Mouse (Mus musculus) forebrain, embryonic 11.5 days (tissue): ENCODE results near the gene Zfp775. TPM values are rescaled to one million over a fixed set of nuclear protein-coding genes. Genes with fewer than 3 reads are reported as not detected.
A peak's percentile ranks its signal among the peaks of the same experiment; 100 is the strongest.

ENCODE experiments used
- ATAC-seq: fragments of 200-750 bp; cut with Nextera tagmentation; replicated peaks from 2 replicates; pipeline ENCODE4 v1.8.0; 2017; ENCODE audit warnings: moderate TSS enrichment; ENCODE audit not compliant: low FRiP score
- DNase-seq: peaks from one replicate; pipeline ENCODE4 v3.0.0-alpha.2; 2017; ENCODE audit warnings: low spot score
- H3K27ac ChIP-seq: fragments of 300-500 bp; sonication (generic); 2 replicates; pipeline ENCODE4 v1.5.1; 2014; ENCODE audit warnings: low read depth, low read length
- H3K27me3 ChIP-seq: fragments of 300-500 bp; sonication (generic); 2 replicates; pipeline ENCODE4 v1.6.1; 2014; ENCODE audit warnings: mild to moderate bottlenecking, low read length, mixed read lengths; ENCODE audit not compliant: control insufficient read depth, insufficient read depth
- H3K36me3 ChIP-seq: fragments of 300-500 bp; sonication (generic); 2 replicates; pipeline ENCODE4 v1.6.1; 2014; ENCODE audit warnings: mild to moderate bottlenecking, low read length, moderate library complexity, mixed read lengths; ENCODE audit not compliant: control insufficient read depth, insufficient read depth
- H3K4me1 ChIP-seq: fragments of 300-500 bp; sonication (generic); replicated peaks from 2 replicates; pipeline ENCODE4 v1.6.1; 2014; ENCODE audit warnings: low read length, mixed read lengths; ENCODE audit not compliant: control insufficient read depth, insufficient read depth
- H3K4me2 ChIP-seq: fragments of 300-500 bp; sonication (generic); 2 replicates; pipeline ENCODE4 v1.6.1; 2014; ENCODE audit warnings: low read depth, mild to moderate bottlenecking, low read length, moderate library complexity, mixed read lengths; ENCODE audit not compliant: severe bottlenecking
- H3K4me3 ChIP-seq: fragments of 300-500 bp; sonication (generic); 2 replicates; pipeline ENCODE4 v1.5.1; 2014; ENCODE audit warnings: low read depth, low read length
- H3K9ac ChIP-seq: fragments of 300-500 bp; sonication (generic); 2 replicates; pipeline ENCODE4 v1.6.1; 2014; ENCODE audit warnings: low read length
- H3K9me3 ChIP-seq: fragments of 300-500 bp; sonication (generic); 2 replicates; pipeline ENCODE4 v1.6.1; 2016; ENCODE audit warnings: low read length, mixed read lengths; ENCODE audit not compliant: control insufficient read depth
- WGBS: fragments of 180-500 bp; shearing (Covaris S2); extraction: QIAGEN DNeasy Blood & Tissue Kit; methylation state at CpG from one replicate; pipeline ENCODE4 v1.1.7; 2014; 5-methylcytosine and 5-hydroxymethylcytosine counted together
- polyA plus RNA-seq: library from polyadenylated mRNA; unstranded; fragments of >200 nt; fragmentation: Nextera tagmentation; extraction: Ambion mirVana; gene quantifications from 2 replicates; pipeline ENCODE4 v1.2.1, GENCODE M21; 2014

Zfp775 gene
- polyA plus RNA-seq, 1 experiment from 2014 or later: 12.7 TPM

GRCm38 (mm10) chr6:48641391-48641790 lies 39.5 kb downstream of the Zfp775 start:
- H3K4me3 ChIP-seq: no peak overlapping the region
- no peak overlapping the region for H3K9ac ChIP-seq
- WGBS: 82% methylated on average over 6 of the region's 6 CpGs
- no peak overlapping the region for H3K4me2 ChIP-seq
- ATAC-seq: no peak
- H3K4me1 ChIP-seq: no peaks in the 10 kb centered on the region
- H3K36me3 ChIP-seq: no peaks in the 10 kb centered on the region
- no peaks in the 10 kb centered on the region for H3K27me3 ChIP-seq
- no peaks in the 10 kb centered on the region for H3K9me3 ChIP-seq
- no peak overlapping the region for H3K27ac ChIP-seq
- no peak for DNase-seq

GRCm38 (mm10) chr6:48642764-48643292 lies 41.0 kb downstream of the Zfp775 start:
- Histone ChIP-seq H3K4me2 (no peak overlapping the region), H3K36me3 (no peaks in the 10 kb centered on the region), H3K27ac (no peak overlapping the region), H3K9me3 (no peaks in the 10 kb centered on the region), H3K4me1 (no peaks in the 10 kb centered on the region), H3K4me3 (no peak overlapping the region), H3K9ac (no peak overlapping the region), H3K27me3 (no peaks in the 10 kb centered on the region)
- no peak for DNase-seq
- 24% methylated on average over 4 of the region's 4 CpGs for WGBS
- no peak for ATAC-seq

- Histone ChIP-seq H3K4me3 (no peak overlapping the region), H3K9ac (no peak overlapping the region), H3K27ac (no peak overlapping the region), H3K4me2 (no peak overlapping the region), H3K9me3 (no peaks in the 10 kb centered on the region), H3K36me3 (no peaks in the 10 kb centered on the region), H3K27me3 (no peaks in the 10 kb centered on the region), H3K4me1 (no peaks in the 10 kb centered on the region)
- ATAC-seq (0 out of 2 replicates have a peak, but pooled peaks have one; percentile 46), DNase-seq (peak; percentile 80)
- WGBS: 17% methylated on average over 12 of the region's 12 CpGs
These were observed 43.9 kb downstream of the Zfp775 start for GRCm38 (mm10) chr6:48645660-48646308.

GRCm38 (mm10) chr6:48646309-48646690 lies 44.4 kb downstream of the Zfp775 start:
- H3K4me3 ChIP-seq: no peak overlapping the region
- no peaks in the 10 kb centered on the region for H3K36me3 ChIP-seq
- DNase-seq (no peak), ATAC-seq (no peak)
- no peaks in the 10 kb centered on the region for H3K4me1 ChIP-seq
- H3K9ac ChIP-seq: no peak overlapping the region
- 82% methylated on average over 4 of the region's 4 CpGs for WGBS
- H3K27me3 ChIP-seq: no peaks in the 10 kb centered on the region
- H3K27ac ChIP-seq: no peak overlapping the region
- no peak overlapping the region for H3K4me2 ChIP-seq
- no peaks in the 10 kb centered on the region for H3K9me3 ChIP-seq

GRCm38 (mm10) chr6:48646995-48647394 lies 45.1 kb downstream of the Zfp775 start, which contains the start of gene Gimap8:
TSS of gene Gimap8 (plus strand) at chr6:48647234.
- WGBS: 53% methylated on average over 3 of the region's 3 CpGs
- Histone ChIP-seq H3K36me3 (no peaks in the 10 kb centered on the region), H3K4me3 (no peak within 1 kb of the TSS), H3K4me1 (no peaks in the 10 kb centered on the region), H3K9ac (no peak within 1 kb of the TSS), H3K4me2 (no peak within 1 kb of the TSS), H3K9me3 (no peaks in the 10 kb centered on the region), H3K27me3 (no peaks in the 10 kb centered on the region), H3K27ac (no peak within 1 kb of the TSS)
- ATAC-seq: no peak
- DNase-seq: no peak

- WGBS: 94% methylated on average over 2 of the region's 2 CpGs
- no peak for ATAC-seq
- H3K27ac ChIP-seq: no peak overlapping the region
- no peaks in the 10 kb centered on the region for H3K4me1 ChIP-seq
- no peaks in the 10 kb centered on the region for H3K9me3 ChIP-seq
- H3K4me2 ChIP-seq: no peak overlapping the region
- no peaks in the 10 kb centered on the region for H3K36me3 ChIP-seq
- no peak overlapping the region for H3K4me3 ChIP-seq
- H3K27me3 ChIP-seq: no peaks in the 10 kb centered on the region
- no peak for DNase-seq
- no peak overlapping the region for H3K9ac ChIP-seq
These were observed 45.7 kb downstream of the Zfp775 start for GRCm38 (mm10) chr6:48647611-48648010.

- Histone ChIP-seq H3K4me3 (no peak overlapping the region), H3K9ac (no peak overlapping the region), H3K27ac (no peak overlapping the region), H3K36me3 (no peaks in the 10 kb centered on the region), H3K9me3 (no peaks in the 10 kb centered on the region), H3K4me2 (no peak overlapping the region), H3K27me3 (no peaks in the 10 kb centered on the region), H3K4me1 (no peaks in the 10 kb centered on the region)
- ATAC-seq (no peak), DNase-seq (no peak)
- 84% methylated on average over 4 of the region's 4 CpGs for WGBS
These were observed 46.9 kb downstream of the Zfp775 start for GRCm38 (mm10) chr6:48648779-48649178.

GRCm38 (mm10) chr6:48650041-48650440 lies 48.2 kb downstream of the Zfp775 start:
- no peak overlapping the region for H3K27ac ChIP-seq
- no peak overlapping the region for H3K4me3 ChIP-seq
- 92% methylated on average over 9 of the region's 9 CpGs for WGBS
- no peaks in the 10 kb centered on the region for H3K36me3 ChIP-seq
- H3K27me3 ChIP-seq: no peaks in the 10 kb centered on the region
- H3K9ac ChIP-seq: no peak overlapping the region
- H3K9me3 ChIP-seq: no peaks in the 10 kb centered on the region
- no peak for DNase-seq
- no peak for ATAC-seq
- no peak overlapping the region for H3K4me2 ChIP-seq
- no peaks in the 10 kb centered on the region for H3K4me1 ChIP-seq

GRCm38 (mm10) chr6:48658721-48659120 lies 56.9 kb downstream of the Zfp775 start:
- Histone ChIP-seq H3K27ac (no peak overlapping the region), H3K36me3 (no peaks in the 10 kb centered on the region), H3K4me1 (no peaks in the 10 kb centered on the region), H3K4me2 (no peak overlapping the region), H3K9me3 (no peaks in the 10 kb centered on the region), H3K4me3 (no peak overlapping the region), H3K27me3 (no peaks in the 10 kb centered on the region), H3K9ac (no peak overlapping the region)
- DNase-seq (no peak), ATAC-seq (no peak)
- 80% methylated on average over 5 of the region's 5 CpGs for WGBS
